Mouse (Mus musculus): ENCODE measurements at regions not wholly inside any gene's neighbourhood (a gene's known extent, or its start where the extent isn't known, plus 50 kb on each side); places are given as distances from the start of the nearest gene placed in this dataset.

GRCm38 (mm10) chr12:10638591-10638990 is 248.0 kb downstream of the Rdh14 start:
- Histone ChIP-seq H3K27ac (no peak overlapping the region), H3K79me2 (replicated peaks; ENCODE audit: control insufficient read depth, insufficient read depth, low read length) (no peaks in the 10 kb centered on the region), H3K9ac (ENCODE audit: low read depth, low read length) (no peak overlapping the region), H3K4me1 (ENCODE audit: control insufficient read depth, insufficient read depth, low read length) (no peaks in the 10 kb centered on the region), H3K27me3 (ENCODE audit: control insufficient read depth, insufficient read depth, low read length) (no peaks in the 10 kb centered on the region), H3K4me3 (no peak overlapping the region), H3K36me3 (ENCODE audit: control insufficient read depth, insufficient read depth, low read length) (no peaks in the 10 kb centered on the region)
- 52% methylated on average over 3 of the region's 3 CpGs for WGBS
- no peak for DNase-seq
- TF ChIP-seq CTCF (IDR thresholded peaks at IDR 0.05) (no peak), EP300 (IDR thresholded peaks at IDR 0.05; ENCODE audit: insufficient read depth, low read depth, low read length) (no peak), POLR2A (IDR thresholded peaks at IDR 0.05; ENCODE audit: insufficient read depth, low read depth, low read length) (no peak)
- intact Hi-C loops (cut with DNase I): no loop called here

GRCm38 (mm10) chr12:10654466-10655184 is 264.1 kb downstream of the Rdh14 start:
- TF ChIP-seq CTCF (IDR thresholded peaks at IDR 0.05) (no peak), EP300 (IDR thresholded peaks at IDR 0.05; ENCODE audit: insufficient read depth, low read depth, low read length) (no peak), POLR2A (IDR thresholded peaks at IDR 0.05; ENCODE audit: insufficient read depth, low read depth, low read length) (no peak)
- intact Hi-C loops (cut with DNase I): no loop called here
- no peaks in the 10 kb centered on the region for H3K27me3 ChIP-seq (ENCODE audit: control insufficient read depth, insufficient read depth, low read length)
- no peaks in the 10 kb centered on the region for H3K79me2 ChIP-seq (replicated peaks; ENCODE audit: control insufficient read depth, insufficient read depth, low read length)
- DNase-seq: no peak
- H3K36me3 ChIP-seq (ENCODE audit: control insufficient read depth, insufficient read depth, low read length): no peaks in the 10 kb centered on the region
- H3K27ac ChIP-seq: no peak overlapping the region
- no peak overlapping the region for H3K9ac ChIP-seq (ENCODE audit: low read depth, low read length)
- no peaks in the 10 kb centered on the region for H3K4me1 ChIP-seq (ENCODE audit: control insufficient read depth, insufficient read depth, low read length)
- H3K4me3 ChIP-seq: no peak overlapping the region
- 60% methylated on average over 6 of the region's 6 CpGs for WGBS

GRCm38 (mm10) chr12:10655185-10655544 is 264.6 kb downstream of the Rdh14 start:
- Histone ChIP-seq H3K4me1 (ENCODE audit: control insufficient read depth, insufficient read depth, low read length) (no peaks in the 10 kb centered on the region), H3K9ac (ENCODE audit: low read depth, low read length) (no peak overlapping the region), H3K27me3 (ENCODE audit: control insufficient read depth, insufficient read depth, low read length) (no peaks in the 10 kb centered on the region), H3K79me2 (replicated peaks; ENCODE audit: control insufficient read depth, insufficient read depth, low read length) (no peaks in the 10 kb centered on the region), H3K27ac (no peak overlapping the region), H3K4me3 (no peak overlapping the region), H3K36me3 (ENCODE audit: control insufficient read depth, insufficient read depth, low read length) (no peaks in the 10 kb centered on the region)
- intact Hi-C loops (cut with DNase I): no loop called here
- TF ChIP-seq POLR2A (IDR thresholded peaks at IDR 0.05; ENCODE audit: insufficient read depth, low read depth, low read length): no peak
- no peak for DNase-seq

- H3K27ac ChIP-seq: no peak overlapping the region
- WGBS: 56% methylated on average over 2 of the region's 2 CpGs
These were observed 268.3 kb downstream of the Rdh14 start for GRCm38 (mm10) chr12:10658826-10659225.

GRCm38 (mm10) chr12:10686747-10687146 is 296.2 kb downstream of the Rdh14 start:
- intact Hi-C loops (cut with DNase I): no loop called here

More at GRCm38 (mm10) chr12:10658826-10659225, 268.3 kb downstream of the Rdh14 start:
- no peaks in the 10 kb centered on the region for H3K4me1 ChIP-seq (ENCODE audit: control insufficient read depth, insufficient read depth, low read length)
- DNase-seq: no peak
- H3K36me3 ChIP-seq (ENCODE audit: control insufficient read depth, insufficient read depth, low read length): no peaks in the 10 kb centered on the region
- H3K4me3 ChIP-seq: no peak overlapping the region
- no peak for TF ChIP-seq POLR2A (IDR thresholded peaks at IDR 0.05; ENCODE audit: insufficient read depth, low read depth, low read length)
- no peak for TF ChIP-seq CTCF (IDR thresholded peaks at IDR 0.05)
- TF ChIP-seq EP300 (IDR thresholded peaks at IDR 0.05; ENCODE audit: insufficient read depth, low read depth, low read length): no peak
- no peak overlapping the region for H3K9ac ChIP-seq (ENCODE audit: low read depth, low read length)
- intact Hi-C loops (cut with DNase I): no loop called here
- no peaks in the 10 kb centered on the region for H3K27me3 ChIP-seq (ENCODE audit: control insufficient read depth, insufficient read depth, low read length)
- H3K79me2 ChIP-seq (replicated peaks; ENCODE audit: control insufficient read depth, insufficient read depth, low read length): no peaks in the 10 kb centered on the region

More at GRCm38 (mm10) chr12:10686747-10687146, 296.2 kb downstream of the Rdh14 start:
- TF ChIP-seq EP300 (IDR thresholded peaks at IDR 0.05; ENCODE audit: insufficient read depth, low read depth, low read length) (no peak), CTCF (IDR thresholded peaks at IDR 0.05) (no peak), POLR2A (IDR thresholded peaks at IDR 0.05; ENCODE audit: insufficient read depth, low read depth, low read length) (no peak)
- Histone ChIP-seq H3K9ac (ENCODE audit: low read depth, low read length) (no peak overlapping the region), H3K36me3 (ENCODE audit: control insufficient read depth, insufficient read depth, low read length) (no peaks in the 10 kb centered on the region), H3K79me2 (replicated peaks; ENCODE audit: control insufficient read depth, insufficient read depth, low read length) (no peaks in the 10 kb centered on the region), H3K27me3 (ENCODE audit: control insufficient read depth, insufficient read depth, low read length) (no peaks in the 10 kb centered on the region), H3K4me3 (no peak overlapping the region), H3K4me1 (ENCODE audit: control insufficient read depth, insufficient read depth, low read length) (no peaks in the 10 kb centered on the region), H3K27ac (no peak overlapping the region)
- no peak for DNase-seq
- WGBS: 80% methylated on average over 4 of the region's 4 CpGs
